Mouse (Mus musculus): ENCODE results near the gene Hdhd3.

GRCm38 (mm10) chr4:62454995-62455394 lies 48.3 kb downstream of the Hdhd3 start:
- TF ChIP-seq CTCF (conservative IDR thresholded peaks at IDR 0.05; ENCODE audit: insufficient read depth, insufficient read length, low read depth, low read length) (peak; percentile 61), POLR2A (IDR thresholded peaks at IDR 0.05; ENCODE audit: low read depth, low read length) (no peak)
